Mouse (Mus musculus) induced T-regulatory cell, adult 2 months (primary cell): ENCODE measurements at regions not wholly inside any gene's neighbourhood (a gene's known extent, or its start where the extent isn't known, plus 50 kb on each side); places are given as distances from the start of the nearest gene placed in this dataset.

Experiments
- DNase-seq: peaks from one replicate; pipeline ENCODE4 v3.0.0-alpha.2; 2012; ENCODE audit warnings: low read depth

GRCm38 (mm10) chr5:133812216-133812615, 287.3 kb upstream of the Castor2 start:
- no peak for DNase-seq

GRCm38 (mm10) chr5:133806891-133807290, 292.6 kb upstream of the Castor2 start:
- DNase-seq = no peak

- DNase-seq = no peak
These were observed 297.5 kb upstream of the Castor2 start for GRCm38 (mm10) chr5:133802001-133802400.

GRCm38 (mm10) chr5:133795638-133796037, 303.9 kb upstream of the Castor2 start:
- DNase-seq = no peak

GRCm38 (mm10) chr5:133790726-133791125, 308.8 kb upstream of the Castor2 start:
- no peak for DNase-seq

GRCm38 (mm10) chr5:133788006-133788405, 311.5 kb upstream of the Castor2 start:
- DNase-seq = no peak

GRCm38 (mm10) chr5:133787491-133787890, 312.0 kb upstream of the Castor2 start:
- DNase-seq = no peak

GRCm38 (mm10) chr5:133776591-133776990, 322.9 kb upstream of the Castor2 start:
- DNase-seq = no peak

GRCm38 (mm10) chr5:133774116-133774515, 325.4 kb upstream of the Castor2 start:
- no peak for DNase-seq

- DNase-seq = no peak
These were observed 330.7 kb upstream of the Castor2 start for GRCm38 (mm10) chr5:133768856-133769255.

- DNase-seq = no peak
These were observed 341.7 kb upstream of the Castor2 start for GRCm38 (mm10) chr5:133757817-133758216.

GRCm38 (mm10) chr5:133754180-133754579, 345.3 kb upstream of the Castor2 start:
- no peak for DNase-seq

GRCm38 (mm10) chr5:133753461-133754160, 345.9 kb upstream of the Castor2 start:
- no peak for DNase-seq

GRCm38 (mm10) chr5:133746960-133747359, 352.6 kb upstream of the Castor2 start:
- no peak for DNase-seq

GRCm38 (mm10) chr5:133746411-133746810, 353.1 kb upstream of the Castor2 start:
- no peak for DNase-seq

GRCm38 (mm10) chr5:133744136-133744535, 355.4 kb upstream of the Castor2 start:
- no peak for DNase-seq

- DNase-seq = no peak
These were observed 355.9 kb upstream of the Castor2 start for GRCm38 (mm10) chr5:133743606-133744005.

- no peak for DNase-seq
These were observed 367.6 kb upstream of the Castor2 start for GRCm38 (mm10) chr5:133731871-133732270.

GRCm38 (mm10) chr5:133718187-133719078, 381.1 kb upstream of the Castor2 start:
- no peak for DNase-seq

GRCm38 (mm10) chr5:133715830-133716229, 383.7 kb upstream of the Castor2 start:
- no peak for DNase-seq

GRCm38 (mm10) chr5:133712652-133713051, 386.9 kb upstream of the Castor2 start:
- no peak for DNase-seq

GRCm38 (mm10) chr5:133708881-133709280, 390.6 kb upstream of the Castor2 start:
- no peak for DNase-seq

- no peak for DNase-seq
These were observed 413.3 kb upstream of the Castor2 start for GRCm38 (mm10) chr5:133686206-133686605.
